32 mouse cellular contexts compared by ENCODE assay signal in genomic region chr8:48531795-48532194, GRCm38 (mm10).
"Had no signal": no experiment of that assay in that cellular context is flagged by ENCODE, and none has a peak within 500 bp of the region (broad histone marks: within the 10 kb centered on the region; RNA-seq: fewer than 3 reads in every experiment).

No protein-coding gene starts in this region.

- H3K4me2 ChIP-seq: limb, embryonic 12.5 days; limb, embryonic 13.5 days; limb, embryonic 15.5 days; liver, embryonic 11.5 days; liver, embryonic 12.5 days; liver, embryonic 13.5 days; liver, embryonic 15.5 days; lung, embryonic 14.5 days; lung, embryonic 15.5 days; midbrain, embryonic 11.5 days; midbrain, embryonic 12.5 days; midbrain, embryonic 13.5 days; midbrain, embryonic 15.5 days had no signal

- H3K27me3 ChIP-seq: limb, embryonic 12.5 days; limb, embryonic 13.5 days; limb, embryonic 15.5 days; liver, embryonic 12.5 days; liver, embryonic 13.5 days; liver, embryonic 15.5 days; lung, embryonic 15.5 days; megakaryocyte, embryonic 14.5 days; midbrain, embryonic 12.5 days; midbrain, embryonic 13.5 days; midbrain, embryonic 15.5 days had no signal

- H3K27ac ChIP-seq: left cerebral cortex, adult 2 months; limb, embryonic 10.5 days; limb, embryonic 12.5 days; limb, embryonic 13.5 days; limb, embryonic 15.5 days; liver, embryonic 12.5 days; liver, embryonic 13.5 days; liver, embryonic 14.5 days; liver, embryonic 15.5 days; lung, embryonic 15.5 days; macrophage; midbrain, embryonic 10.5 days; midbrain, embryonic 12.5 days; midbrain, embryonic 13.5 days; midbrain, embryonic 15.5 days had no signal

- DNase-seq: left cerebral cortex, postnatal 4 days; liver; liver, embryonic 13.5 days; liver, postnatal 0 days; lung, adult 18-20 months; lung, adult 2 months; lung, embryonic 14.5 days; lung, postnatal 10 days; lung, postnatal 14 days; lung, postnatal 36 days; lung, postnatal 4 days; midbrain, embryonic 14.5 days had no signal

- H3K36me3 ChIP-seq: limb, embryonic 15.5 days; liver, embryonic 12.5 days; liver, embryonic 13.5 days; liver, embryonic 15.5 days; lung, embryonic 15.5 days; midbrain, embryonic 13.5 days; midbrain, embryonic 15.5 days had no signal

- H3K4me3 ChIP-seq: left cerebral cortex, adult 2 months; limb, embryonic 10.5 days; limb, embryonic 12.5 days; limb, embryonic 13.5 days; limb, embryonic 15.5 days; liver, embryonic 12.5 days; liver, embryonic 13.5 days; liver, embryonic 15.5 days; lung, embryonic 15.5 days; megakaryocyte, embryonic 14.5 days; midbrain, embryonic 10.5 days; midbrain, embryonic 12.5 days; midbrain, embryonic 13.5 days; midbrain, embryonic 15.5 days; myocyte had no signal

- ATAC-seq: liver, embryonic 12.5 days; liver, postnatal 0 days; lung, postnatal 0 days; midbrain, embryonic 13.5 days; midbrain, embryonic 15.5 days; midbrain, embryonic 16.5 days had no signal

- H3K9ac ChIP-seq: limb, embryonic 12.5 days; limb, embryonic 13.5 days; limb, embryonic 15.5 days; liver, embryonic 12.5 days; liver, embryonic 13.5 days; liver, embryonic 14.5 days; liver, embryonic 15.5 days; liver, postnatal 0 days; lung, embryonic 14.5 days; lung, embryonic 15.5 days; midbrain, embryonic 12.5 days; midbrain, embryonic 13.5 days; midbrain, embryonic 15.5 days had no signal

- H3K4me1 ChIP-seq: limb, embryonic 10.5 days; limb, embryonic 12.5 days; limb, embryonic 13.5 days; limb, embryonic 15.5 days; liver, embryonic 12.5 days; liver, embryonic 13.5 days; liver, embryonic 15.5 days; lung, embryonic 15.5 days; megakaryocyte, embryonic 14.5 days; midbrain, embryonic 10.5 days; midbrain, embryonic 12.5 days; midbrain, embryonic 13.5 days; midbrain, embryonic 15.5 days had no signal

- H3K9me3 ChIP-seq: limb, embryonic 10.5 days; limb, embryonic 12.5 days; limb, embryonic 13.5 days; limb, embryonic 15.5 days; liver, embryonic 12.5 days; liver, embryonic 13.5 days; liver, embryonic 15.5 days; lung, embryonic 15.5 days; midbrain, embryonic 10.5 days; midbrain, embryonic 12.5 days; midbrain, embryonic 13.5 days; midbrain, embryonic 15.5 days had no signal
